Mouse (Mus musculus): ENCODE data around the gene Daxx.
A peak's percentile ranks its signal among the peaks of the same experiment; 100 is the strongest.
"Not testable (repeated sequence)": the region's sequence is repeated elsewhere in the genome, so short reads cannot be mapped to it uniquely, and the experiment has no call there.

Gene Daxx

DNA sequence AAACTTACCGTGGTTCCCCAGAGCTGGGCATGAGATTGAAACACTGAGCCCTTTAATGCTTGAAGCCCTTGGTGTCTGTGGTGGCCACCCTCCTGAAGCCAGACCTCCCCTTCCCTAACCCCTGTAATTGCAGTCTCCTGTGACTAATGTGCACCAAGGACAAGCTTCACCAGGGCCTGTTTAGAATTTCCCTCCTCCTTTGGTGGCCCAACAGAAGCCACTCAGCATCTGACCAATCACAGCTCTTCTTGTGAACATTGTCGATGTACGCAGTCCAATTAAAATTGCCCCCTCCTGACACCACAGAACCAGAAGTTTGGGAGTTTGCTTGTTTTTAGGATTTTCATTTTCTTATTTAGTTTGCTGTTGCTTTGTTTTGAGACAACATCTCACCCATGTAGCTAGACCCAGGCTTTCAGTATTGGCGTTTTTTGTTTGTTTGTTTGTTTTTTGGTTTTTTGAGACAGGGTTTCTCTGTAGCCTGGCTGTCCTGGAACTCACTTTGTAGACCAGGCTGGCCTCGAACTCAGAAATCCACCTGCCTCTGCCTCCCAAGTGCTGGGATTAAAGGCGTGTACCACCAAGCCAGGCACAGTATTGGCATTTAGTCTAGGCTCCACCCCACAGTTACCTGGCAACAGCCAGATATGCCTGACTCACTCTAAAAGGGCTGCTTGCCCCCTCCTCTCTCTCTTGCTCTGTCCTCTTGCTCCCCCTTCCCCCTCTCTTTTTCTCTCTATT, 5.1 kb upstream of the Daxx start:
- not testable (repeated sequence) for DNase-seq

DNA sequence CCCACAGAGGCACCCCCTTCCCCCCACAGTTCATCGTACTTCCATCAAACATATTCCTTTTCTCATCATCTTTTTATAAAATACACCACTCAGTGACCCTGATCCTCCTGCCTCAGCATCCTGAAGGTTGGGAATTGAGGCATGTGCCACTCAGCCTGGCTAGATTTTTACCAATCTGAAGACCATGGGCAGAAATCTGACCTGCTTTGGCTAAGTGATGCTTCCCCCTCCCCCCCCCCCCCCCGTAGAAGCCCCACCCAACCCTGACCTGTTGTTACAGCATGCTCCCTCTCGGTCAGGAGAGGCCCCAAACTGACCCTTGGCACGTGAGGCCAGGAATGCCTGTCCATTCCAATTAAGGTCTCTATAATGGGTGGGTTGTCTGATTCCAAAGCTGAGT, 4.4 kb upstream of the Daxx start, which contains the start of gene Platr17:
Platr17 (plus strand) TSS at position 301 of the 400 bp plus-strand sequence.
- DNase-seq = not testable (repeated sequence)

DNA sequence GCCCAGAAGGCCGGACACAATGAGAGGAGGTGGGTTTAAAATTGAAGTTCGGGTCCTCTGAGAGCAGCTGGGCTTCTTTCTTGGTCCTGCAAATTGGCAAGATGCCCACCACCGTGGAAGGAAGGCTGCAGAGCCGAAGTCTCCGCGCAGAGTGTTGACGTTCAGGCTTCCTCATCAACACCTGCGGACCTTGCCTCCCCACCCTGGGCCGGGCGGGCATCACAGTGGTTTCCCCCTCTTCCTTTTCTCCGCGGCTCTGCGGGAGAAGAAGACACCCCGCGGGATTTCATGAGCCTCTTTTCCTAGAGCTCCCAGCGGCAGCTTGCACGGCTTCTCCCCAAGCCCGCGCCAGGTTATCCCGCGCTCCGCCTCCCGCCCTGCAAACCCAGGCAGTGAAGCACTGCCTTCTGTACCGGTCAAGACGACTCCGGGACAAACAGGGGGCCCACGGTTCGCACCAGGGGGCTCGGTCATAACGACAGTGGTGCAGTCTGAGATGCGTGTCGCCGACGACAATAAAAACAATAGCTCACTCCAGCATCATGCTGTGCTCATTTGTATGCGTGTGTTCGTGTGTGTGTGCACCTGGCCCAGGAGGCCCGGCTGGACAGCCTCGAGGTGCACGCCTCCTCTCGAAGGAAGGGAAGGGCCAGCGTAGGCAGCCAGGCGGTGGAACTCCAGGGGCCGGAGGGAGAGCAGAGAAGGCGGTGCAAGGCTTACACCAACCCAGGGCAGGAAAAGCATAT, 710 bp upstream of the Daxx start:
- DNase-seq = peak; percentile 59

DNA sequence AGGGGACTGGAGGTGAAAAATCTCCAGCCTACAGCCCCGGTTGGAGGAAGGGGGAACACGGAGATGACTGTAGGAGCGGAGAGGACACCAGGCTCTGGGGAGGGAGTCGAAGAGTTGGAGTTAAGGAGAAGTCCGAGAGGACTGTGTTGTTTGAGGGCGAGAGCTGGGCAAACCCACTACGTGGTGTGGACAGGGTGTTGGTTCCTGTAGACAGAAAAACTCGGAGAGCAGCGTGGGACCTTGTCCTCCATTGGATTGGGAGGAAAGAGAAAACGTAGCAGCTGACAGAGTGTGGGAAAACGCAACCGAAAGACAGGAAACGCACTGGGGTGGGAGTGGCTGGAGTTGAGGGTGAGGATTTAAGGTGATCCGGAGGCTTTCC, 646 bp downstream of the Daxx start:
- DNase-seq = peak; percentile 42

DNA sequence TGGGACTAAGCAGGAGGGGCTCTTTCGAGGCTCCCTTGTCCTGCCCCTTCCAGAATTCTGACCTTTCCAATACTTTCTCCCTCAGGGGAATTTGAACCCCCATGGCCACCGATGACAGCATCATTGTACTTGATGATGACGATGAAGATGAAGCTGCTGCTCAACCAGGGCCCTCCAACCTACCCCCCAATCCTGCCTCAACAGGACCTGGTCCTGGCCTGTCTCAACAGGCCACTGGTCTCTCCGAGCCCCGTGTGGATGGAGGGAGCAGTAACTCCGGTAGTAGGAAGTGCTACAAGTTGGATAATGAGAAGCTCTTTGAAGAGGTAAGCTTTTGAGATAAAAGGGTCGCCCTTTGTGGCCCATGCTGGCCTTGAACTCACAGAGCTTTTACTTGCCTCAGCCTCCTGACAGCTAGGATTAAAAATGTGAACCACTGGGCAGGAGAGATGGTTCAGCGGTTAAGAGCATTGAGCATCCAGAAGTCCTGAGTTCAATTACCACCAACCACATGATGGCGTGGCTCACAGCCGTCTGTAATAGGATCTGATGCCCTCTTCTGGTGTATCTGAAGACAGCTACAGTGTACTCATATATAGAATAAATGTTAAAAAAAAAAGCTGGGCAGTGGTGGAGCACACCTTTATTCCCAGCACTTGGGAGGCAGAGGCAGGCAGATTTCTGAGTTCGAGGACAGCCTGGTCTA, 1.3 kb downstream of the Daxx start:
- DNase-seq = no peak

DNA sequence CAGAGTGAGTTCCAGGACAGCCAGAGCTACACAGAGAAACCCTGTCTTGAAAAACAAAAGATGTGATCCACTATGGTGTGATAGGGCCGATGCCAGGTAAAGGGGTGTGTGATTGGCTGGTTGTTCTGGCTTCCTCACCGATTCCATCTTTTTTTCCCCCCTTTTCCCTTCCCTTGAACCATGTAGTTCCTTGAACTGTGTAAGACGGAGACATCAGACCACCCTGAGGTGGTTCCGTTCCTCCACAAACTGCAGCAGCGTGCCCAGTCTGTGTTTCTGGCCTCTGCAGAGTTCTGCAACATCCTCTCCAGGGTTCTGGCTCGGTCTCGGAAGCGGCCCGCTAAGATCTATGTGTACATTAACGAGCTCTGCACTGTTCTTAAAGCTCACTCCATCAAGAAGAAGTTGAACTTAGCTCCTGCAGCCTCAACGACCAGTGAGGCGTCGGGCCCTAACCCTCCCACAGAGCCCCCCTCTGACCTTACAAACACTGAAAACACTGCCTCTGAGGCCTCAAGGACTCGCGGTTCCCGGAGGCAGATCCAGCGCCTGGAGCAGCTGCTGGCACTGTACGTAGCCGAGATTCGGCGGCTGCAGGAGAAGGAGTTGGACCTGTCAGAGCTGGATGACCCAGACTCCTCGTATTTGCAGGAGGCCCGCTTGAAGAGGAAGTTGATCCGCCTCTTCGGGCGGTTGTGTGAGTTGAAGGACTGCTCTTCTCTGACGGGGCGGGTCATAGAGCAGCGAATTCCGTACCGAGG, 2.0 kb downstream of the Daxx start:
- DNase-seq = no peak

DNA sequence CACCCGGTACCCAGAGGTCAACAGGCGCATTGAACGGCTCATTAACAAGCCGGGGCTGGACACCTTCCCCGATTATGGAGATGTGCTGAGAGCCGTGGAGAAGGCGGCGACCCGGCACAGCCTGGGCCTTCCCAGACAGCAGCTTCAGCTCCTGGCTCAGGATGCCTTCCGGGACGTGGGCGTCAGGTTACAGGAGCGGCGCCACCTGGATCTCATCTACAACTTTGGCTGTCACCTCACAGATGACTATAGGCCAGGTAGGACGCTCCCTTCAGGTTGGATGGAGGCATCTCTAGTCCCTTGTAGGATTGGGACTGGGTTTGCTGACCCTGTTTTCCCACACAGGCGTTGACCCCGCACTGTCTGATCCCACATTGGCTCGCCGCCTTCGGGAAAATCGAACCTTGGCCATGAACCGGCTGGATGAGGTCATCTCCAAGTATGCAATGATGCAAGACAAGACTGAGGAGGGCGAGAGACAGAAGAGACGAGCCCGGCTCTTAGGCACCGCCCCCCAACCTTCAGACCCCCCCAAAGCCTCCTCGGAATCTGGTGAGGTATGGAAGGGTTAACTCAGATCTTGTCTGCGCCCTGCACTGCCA, 2.7 kb downstream of the Daxx start:
- DNase-seq = no peak

DNA sequence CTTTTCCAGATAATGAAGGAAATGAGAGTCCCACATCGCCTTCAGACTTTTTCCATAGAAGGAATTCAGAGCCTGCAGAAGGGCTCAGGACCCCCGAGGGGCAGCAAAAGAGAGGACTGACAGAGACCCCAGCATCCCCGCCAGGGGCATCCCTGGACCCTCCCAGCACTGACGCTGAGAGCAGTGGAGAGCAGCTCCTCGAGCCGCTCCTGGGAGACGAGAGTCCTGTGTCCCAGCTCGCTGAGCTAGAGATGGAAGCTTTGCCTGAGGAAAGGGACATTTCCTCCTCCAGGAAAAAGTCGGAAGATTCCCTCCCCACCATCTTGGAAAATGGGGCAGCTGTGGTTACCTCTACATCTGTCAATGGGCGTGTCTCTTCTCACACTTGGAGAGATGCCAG, 4.0 kb downstream of the Daxx start:
- no peak for DNase-seq

DNA sequence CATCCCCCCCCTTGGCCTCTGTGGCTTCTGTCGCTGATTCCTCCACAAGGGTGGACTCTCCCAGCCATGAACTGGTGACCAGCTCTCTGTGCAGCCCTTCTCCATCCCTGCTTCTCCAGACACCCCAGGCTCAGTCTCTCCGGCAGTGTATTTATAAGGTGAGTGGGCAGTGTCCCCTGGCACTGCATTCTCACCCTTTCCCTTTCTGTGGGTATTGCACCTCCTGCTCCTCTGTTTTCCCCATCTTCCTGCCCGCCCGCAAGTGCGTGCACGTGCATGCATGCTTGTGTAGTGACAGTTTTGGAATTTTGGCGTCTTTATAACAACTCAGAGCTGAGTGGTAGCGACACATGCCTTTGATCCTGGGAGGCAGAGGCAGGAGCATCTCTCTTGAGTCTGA, 4.7 kb downstream of the Daxx start:
- no peak for DNase-seq

DNA sequence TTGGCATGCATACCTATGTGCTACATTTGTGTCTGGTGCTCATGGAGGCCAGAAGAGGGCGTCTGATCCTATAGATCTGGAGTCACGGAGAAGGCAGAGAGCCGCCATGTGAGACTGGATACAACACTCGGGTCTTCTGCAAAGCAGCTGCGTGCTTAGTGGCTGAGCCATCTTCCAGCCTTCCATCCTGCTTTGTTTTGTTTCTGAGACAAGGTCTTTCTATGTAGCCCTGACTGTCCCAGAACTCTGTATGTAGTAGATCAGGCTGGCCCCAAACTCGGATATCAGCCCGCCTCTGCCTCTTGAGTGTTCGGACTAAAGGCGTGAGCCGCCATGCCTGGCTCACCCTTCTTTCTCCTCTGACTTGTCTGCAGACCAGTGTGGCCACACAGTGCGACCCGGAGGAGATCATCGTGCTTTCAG, 5.8 kb downstream of the Daxx start:
- DNase-seq = no peak

DNA sequence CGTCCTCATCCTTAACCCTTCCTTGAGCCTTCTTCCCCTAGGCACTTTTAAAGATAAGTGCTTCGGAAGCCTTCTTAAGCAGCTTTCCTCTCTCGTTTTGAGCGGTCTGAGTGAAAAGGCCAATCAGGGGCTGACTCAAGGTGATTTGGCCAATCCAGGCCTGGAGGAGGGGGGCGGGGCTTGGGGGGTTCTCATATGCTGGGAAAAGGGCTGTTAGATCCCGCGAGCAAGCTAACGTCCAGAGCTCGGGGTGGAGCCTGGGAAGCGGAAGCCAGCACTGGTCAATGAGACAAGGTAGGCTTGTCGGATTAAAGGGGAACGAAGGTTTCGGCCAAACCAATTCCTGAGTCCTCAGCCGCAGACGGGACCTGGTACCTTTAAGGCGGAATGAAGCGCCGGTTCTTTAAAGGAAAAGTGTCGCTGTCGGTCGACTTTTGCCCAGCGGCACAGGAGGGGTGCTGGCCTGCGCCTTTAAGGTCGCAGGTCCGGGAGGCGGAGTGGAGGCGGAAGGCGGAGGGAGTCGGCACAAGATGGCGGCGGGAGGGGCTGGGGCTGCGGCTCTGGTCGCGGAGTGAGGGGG, 6.5 kb downstream of the Daxx start, which contains the start of the genes Tapbp and Zbtb22:
Tapbp (plus strand) TSS at position 229 of the 580 bp plus-strand sequence.
Zbtb22 (plus strand) TSS at position 234 of the 580 bp plus-strand sequence.
- peak; percentile 98 for DNase-seq

DNA sequence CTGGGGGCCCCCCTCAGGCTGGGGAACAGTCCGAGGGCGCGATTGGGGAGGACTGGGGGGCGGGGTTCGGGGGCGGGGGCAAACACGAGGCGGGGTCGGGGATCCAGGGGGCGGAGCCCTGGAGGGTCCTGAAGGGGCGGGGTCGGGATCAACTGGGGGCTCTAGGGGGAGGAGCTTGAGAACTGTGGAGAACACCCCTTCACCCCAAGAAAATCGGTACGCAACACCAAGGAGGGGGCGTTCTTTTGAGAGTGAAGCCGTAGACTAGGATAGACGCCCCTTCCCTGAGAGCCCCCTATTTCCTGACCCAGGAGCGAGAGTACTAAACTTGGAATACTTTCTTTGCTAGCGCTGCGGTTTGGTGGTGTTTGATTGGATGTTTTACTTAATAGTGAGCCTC, 7.1 kb downstream of the Daxx start:
- no peak for DNase-seq

DNA sequence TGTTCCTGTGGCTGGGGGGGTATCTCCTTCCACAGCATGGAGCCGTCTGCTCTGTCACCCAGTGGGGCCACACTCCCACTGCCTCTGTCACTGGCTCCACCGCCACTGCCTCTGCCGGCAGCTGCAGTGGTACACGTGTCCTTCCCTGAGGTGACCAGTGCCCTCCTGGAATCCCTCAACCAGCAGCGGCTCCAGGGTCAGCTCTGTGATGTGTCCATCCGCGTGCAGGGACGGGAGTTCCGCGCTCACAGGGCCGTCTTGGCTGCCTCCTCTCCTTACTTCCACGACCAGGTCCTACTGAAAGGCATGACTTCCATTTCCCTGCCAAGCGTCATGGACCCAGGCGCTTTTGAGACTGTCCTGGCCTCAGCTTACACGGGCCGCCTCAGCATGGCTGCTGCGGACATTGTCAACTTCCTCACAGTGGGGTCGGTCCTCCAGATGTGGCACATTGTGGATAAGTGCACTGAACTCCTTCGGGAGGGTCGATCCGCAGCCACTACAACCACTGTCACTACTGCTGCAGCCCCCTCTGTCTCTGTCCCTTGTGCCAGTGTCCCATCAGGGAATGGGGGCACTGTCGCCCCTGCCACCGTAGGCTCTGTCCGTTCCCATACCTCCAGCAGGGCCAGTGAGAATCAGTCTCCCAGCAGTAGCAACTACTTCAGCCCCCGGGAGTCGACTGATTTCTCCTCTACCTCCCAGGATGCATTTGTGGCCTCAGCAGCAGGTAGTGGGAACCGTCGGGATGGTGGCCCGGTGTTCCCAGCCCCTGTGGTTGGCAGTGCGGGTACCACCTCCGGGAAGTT, 7.8 kb downstream of the Daxx start:
- no peak for DNase-seq

DNA sequence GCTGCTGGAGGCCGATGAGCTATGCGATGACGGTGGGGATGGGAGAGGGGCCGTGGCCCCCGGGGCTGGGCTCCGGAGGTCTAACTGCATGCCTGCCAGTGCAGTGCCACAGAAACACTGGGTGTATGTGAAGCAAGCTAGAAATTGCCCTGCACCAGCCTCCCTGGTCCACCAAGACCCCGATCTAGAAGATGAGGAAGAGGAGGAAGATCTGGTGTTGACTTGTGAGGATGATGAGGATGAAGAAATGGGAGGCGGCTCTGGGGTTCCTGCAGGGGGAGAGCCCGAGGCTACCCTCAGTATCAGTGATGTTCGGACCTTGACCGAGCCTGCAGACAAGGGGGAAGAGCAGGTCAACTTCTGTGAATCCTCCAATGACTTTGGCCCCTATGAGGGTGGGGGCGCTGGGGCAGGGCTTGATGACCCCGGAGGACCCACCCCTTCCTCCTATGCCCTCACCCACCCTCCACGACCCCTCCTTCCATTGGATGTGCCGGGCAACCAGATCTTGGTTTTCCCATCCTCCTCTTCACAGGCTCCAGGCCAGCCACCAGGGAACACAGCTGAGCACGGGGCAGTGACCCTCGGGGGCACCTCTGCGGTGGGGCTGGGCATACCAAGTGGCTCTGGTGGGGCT, 8.6 kb downstream of the Daxx start:
- DNase-seq = no peak

DNA sequence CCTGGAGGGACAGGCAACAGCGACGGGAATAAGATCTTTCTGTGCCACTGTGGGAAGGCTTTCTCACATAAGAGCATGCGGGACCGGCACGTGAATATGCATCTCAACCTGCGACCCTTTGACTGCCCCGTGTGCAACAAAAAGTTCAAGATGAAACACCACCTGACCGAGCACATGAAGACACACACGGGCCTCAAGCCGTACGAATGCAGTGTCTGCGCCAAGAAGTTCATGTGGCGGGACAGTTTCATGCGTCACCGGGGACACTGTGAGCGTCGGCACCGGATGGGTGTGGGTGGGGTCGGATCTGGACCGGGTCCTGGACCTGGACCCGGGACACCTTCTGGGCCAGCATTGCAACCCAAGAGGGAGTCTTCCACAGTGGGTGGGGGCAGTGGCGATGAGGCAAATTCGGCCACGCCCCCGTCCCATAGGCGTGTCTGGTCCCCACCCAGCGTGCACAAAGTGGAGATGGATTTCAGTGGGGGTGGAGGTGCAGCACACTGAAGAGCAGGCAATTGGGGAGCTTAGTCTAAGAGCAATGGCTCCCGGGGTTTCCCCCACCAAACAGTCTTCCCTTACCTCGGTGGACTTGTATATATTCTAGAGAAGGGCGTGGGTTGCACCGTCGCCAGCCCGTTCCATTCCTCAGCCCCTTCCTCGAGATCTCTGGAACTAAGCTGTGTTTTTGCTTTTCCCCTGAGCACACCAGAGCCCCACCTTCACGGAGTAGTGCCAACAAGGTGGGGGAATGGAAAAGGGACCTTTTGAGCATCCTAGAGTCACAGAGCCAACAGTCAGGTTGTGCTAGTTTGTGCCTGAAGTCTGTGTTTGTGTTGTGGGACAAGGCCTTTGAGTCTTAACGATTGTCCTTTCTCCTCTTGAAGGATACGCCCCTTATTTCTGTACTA, 9.3 kb downstream of the Daxx start:
- peak; percentile 76 for DNase-seq

DNA sequence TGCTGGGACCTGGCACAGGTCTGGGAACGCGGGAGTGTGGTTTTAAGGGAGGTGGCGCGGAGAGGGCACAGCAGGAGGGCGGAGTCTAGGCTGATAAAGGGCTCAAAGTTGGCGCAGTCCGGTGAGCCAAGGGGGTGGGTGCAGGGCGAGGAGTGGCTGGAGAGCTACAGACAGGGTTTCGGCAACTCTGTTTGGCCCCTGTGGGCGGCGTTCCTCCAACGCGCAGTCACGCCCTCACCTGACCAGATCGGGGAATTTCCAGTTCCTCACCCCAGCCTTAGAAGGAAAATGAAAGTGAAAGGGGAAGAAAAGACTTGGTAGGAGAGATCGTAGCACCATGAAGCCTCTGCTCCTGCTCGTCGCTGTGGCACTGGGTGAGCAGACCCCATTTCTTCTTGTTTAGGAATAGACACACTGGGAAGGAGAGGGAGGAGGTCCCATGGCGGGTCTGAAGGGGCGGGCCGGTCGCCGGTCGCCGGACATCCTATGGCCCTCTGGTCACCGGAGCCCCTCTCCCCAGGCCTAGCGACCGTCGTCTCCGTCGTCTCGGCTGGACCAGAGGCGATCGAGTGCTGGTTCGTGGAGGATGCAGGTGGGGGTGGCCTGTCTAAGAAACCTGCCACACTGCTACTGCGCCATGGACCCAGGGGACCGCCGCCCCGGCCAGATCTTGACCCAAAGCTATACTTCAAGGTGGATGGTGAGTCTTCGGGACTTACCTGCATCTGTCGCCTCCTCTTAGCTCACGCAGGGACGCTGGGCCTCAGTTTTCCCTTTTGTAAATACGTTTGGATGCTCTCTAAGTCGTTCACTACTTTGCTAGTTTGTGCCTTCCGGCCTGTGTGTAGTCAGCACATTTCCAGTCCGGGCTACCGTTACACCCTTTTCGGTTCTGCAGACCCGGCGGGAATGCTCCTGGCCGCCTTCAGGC, 10.4 kb downstream of the Daxx start:
- DNase-seq = peak; percentile 92

DNA sequence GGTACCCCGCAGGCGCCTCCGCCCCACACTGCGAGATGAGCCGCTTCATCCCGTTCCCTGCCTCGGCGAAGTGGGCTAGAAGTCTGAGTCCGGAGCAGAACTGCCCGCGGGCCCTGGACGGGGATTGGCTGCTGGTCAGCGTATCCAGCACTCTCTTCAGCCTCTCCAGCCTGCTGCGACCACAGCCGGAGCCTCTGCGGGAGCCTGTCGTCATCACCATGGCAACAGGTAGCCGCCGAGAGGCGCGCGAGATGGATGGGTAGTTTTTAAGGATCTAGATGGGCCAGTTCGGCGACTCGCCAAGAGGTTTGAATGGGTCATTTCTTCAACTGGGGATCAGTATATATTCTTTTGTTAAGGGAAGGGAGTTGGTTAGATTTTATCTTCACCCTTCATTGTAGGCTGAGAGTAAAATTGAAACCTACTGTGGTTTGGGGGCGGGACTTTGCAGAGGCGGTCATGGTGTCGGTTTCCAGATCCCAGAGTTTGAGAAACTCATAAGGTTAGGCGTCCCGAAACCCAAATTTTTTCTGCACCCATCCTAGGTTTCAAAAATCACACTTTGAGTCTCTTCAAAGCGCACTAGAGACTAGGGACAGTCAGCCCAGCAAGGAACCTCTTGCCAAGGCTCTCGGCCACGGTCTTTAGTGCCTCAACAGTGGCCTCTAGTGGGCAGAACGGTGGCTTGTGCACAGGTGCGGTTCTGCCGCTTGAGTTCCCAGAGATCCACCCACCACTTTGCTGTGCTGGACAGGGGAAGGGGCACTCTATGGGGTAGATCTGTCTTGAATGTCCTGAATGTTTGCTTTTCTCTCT, 11.3 kb downstream of the Daxx start:
- DNase-seq = peak; percentile 89

All from liver (tissue).